Mouse (Mus musculus) olfactory bulb, adult 2 months (tissue): ENCODE measurements at regions not wholly inside any gene's neighbourhood (a gene's known extent, or its start where the extent isn't known, plus 50 kb on each side); places are given as distances from the start of the nearest gene placed in this dataset.

Source experiments
- H3K27ac ChIP-seq: fragments of 200-500 bp; 2 replicates; pipeline ENCODE4 v1.5.1; 2012; ENCODE audit warnings: low read depth, low read length; ENCODE audit not compliant: insufficient read depth
- H3K4me1 ChIP-seq: fragments of 200-500 bp; 2 replicates; pipeline ENCODE4 v1.6.1; 2012; ENCODE audit warnings: low read length; ENCODE audit not compliant: control insufficient read depth, insufficient read depth
- H3K4me3 ChIP-seq: fragments of 200-500 bp; 2 replicates; pipeline ENCODE4 v1.5.1; 2012; ENCODE audit warnings: mild to moderate bottlenecking, low read depth, low read length, moderate library complexity; ENCODE audit not compliant: insufficient read depth
- CTCF ChIP-seq: fragments of 200-500 bp; IDR thresholded peaks from 2 replicates; pipeline ENCODE4 v1.5.1; 2012; ENCODE audit warnings: low read depth, mild to moderate bottlenecking, low read length, moderate library complexity; ENCODE audit not compliant: insufficient read depth
- POLR2A ChIP-seq: fragments of 200-500 bp; IDR thresholded peaks from 2 replicates; pipeline ENCODE4 v1.6.1; 2012; ENCODE audit warnings: mild to moderate bottlenecking, low read depth, low read length, moderate library complexity; ENCODE audit not compliant: insufficient read depth
- WGBS: fragments of 180-500 bp; shearing (Covaris S2); methylation state at CpG from one replicate; pipeline ENCODE4 v1.1.7; 2018; 5-methylcytosine and 5-hydroxymethylcytosine counted together

DNA sequence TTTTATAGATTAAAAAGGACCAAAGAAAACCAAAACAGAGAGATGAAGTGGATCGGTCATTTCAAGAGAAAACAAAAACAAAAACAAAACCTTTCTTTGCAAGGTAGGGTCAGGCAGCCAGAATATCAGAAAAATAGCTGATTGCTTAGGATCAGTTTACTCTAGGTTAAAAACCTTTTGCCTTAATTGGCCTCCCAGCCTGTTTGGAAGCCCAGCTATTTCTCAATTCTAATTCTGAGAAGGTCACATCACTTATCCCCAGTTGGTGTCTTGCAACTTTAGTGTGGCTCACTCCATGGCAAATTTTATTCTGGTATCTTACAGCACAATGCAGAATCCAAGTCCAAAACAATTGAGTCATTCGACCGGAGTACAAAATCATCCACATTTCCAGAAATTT, 70.0 kb downstream of the 1190002N15Rik start:
- Histone ChIP-seq H3K4me3 (no peak overlapping the region), H3K4me1 (no peaks in the 10 kb centered on the region), H3K27ac (no peak overlapping the region)
- WGBS, result 88% methylated on average over 3 of the region's 3 CpGs
- no peak for TF ChIP-seq CTCF
- TF ChIP-seq POLR2A, result no peak

DNA sequence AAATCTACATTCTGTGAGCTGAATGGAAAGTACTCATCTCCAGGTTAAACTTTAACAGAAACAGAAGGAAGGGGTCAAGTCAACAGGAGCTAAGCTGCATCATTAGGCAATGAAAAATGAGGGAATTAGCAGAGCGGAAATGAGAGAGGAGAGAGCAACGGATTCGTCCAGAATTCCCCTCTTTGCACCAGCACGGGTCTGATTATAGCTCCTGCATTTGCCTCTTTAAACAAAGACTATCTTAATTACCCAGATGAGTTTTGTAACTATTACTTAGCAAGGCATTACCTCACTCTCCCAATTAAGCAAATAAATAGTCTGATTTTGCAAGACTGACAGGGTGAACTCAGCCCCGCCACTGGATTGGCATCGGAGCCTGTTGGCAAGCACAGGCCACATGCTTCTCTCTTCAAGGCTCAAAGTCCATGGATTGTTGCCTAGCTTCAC, 81.8 kb downstream of the 1190002N15Rik start:
- peaks cover 2% of the 10 kb centered on the region; the same call in 1 of the 2 replicates for H3K4me1 ChIP-seq
- no peak overlapping the region for H3K4me3 ChIP-seq
- TF ChIP-seq POLR2A, result no peak
- TF ChIP-seq CTCF, result no peak
- 24% methylated on average over 6 of the region's 6 CpGs for WGBS
- no peak overlapping the region for H3K27ac ChIP-seq

DNA sequence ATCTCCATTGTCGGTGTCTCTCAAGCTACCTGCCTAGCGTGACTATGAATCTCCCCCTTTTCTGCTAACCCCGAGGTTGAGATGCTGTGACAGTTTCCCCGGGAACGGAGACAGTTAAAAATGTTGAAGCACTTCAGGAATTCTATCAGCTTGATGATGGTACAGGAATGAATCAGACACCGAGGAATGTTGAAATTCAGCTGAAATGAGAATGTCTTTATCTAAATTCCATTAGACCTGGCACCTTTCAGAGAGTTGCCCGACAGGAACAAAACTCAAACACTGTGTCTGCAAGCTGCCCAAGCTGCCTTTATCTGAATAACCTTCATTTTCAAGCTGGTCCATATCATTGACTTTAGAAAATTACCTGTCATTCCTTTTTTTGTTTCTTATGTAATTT, 82.4 kb downstream of the 1190002N15Rik start:
- WGBS, result 82% methylated on average over 7 of the region's 7 CpGs
- no peak for TF ChIP-seq CTCF
- Histone ChIP-seq H3K27ac (no peak overlapping the region), H3K4me1 (peaks cover 2% of the 10 kb centered on the region; the same call in 1 of the 2 replicates), H3K4me3 (no peak overlapping the region)

DNA sequence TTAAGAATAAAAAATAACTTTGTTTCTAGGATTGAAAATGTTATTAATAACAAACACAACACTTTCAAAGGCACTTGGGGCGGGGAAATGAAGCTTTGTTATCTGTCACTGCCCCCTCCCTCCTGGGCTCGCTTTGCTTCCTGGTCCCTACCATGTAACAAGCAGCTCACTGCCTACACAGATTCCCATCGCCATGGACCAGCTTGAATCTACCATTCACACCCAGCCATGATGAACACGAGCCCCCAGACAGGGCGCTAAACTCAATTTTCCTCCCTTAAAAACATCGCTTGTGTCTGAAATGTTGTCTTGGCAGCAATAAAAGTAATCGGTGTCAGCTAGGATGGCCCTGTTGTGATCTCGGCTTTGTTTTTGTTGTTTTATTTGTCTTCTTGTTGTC, 88.0 kb downstream of the 1190002N15Rik start:
- no peaks in the 10 kb centered on the region for H3K4me1 ChIP-seq
- no peak for TF ChIP-seq POLR2A
- no peak for TF ChIP-seq CTCF
- WGBS, result 80% methylated on average over 8 of the region's 8 CpGs
- H3K27ac ChIP-seq, result no peak overlapping the region
- H3K4me3 ChIP-seq, result no peak overlapping the region

DNA sequence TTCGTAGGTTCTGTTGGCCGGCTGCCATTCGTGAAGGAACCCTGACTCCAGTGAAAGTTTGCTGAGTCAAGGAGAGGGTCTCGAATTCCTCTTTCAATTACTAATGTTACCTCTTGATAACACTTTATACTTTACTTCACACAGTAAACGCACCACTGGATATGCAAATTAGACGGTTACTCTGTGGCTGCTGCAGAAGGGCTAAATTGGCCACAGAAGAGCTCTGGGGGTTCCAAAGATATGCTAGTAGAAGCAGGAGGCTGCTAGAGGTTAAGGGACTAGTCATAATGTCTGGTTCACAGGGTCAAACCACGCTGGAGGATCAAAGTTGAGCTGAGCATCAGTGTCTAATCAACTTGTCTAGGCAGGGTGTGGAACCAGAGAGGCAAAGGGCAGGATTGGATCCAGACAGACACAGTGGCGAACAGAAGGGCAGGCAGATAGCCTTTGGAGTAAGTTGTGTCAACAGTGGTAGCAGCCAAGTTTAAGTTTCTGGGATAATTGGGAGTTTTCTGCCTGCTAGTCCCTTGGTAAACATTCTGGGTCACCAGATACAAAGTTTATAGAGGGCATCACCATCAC, 91.6 kb downstream of the 1190002N15Rik start:
- H3K4me3 ChIP-seq, result no peak overlapping the region
- WGBS, result 87% methylated on average over 8 of the region's 8 CpGs
- H3K4me1 ChIP-seq, result no peaks in the 10 kb centered on the region
- H3K27ac ChIP-seq, result no peak overlapping the region
- TF ChIP-seq POLR2A (no peak), CTCF (no peak)

DNA sequence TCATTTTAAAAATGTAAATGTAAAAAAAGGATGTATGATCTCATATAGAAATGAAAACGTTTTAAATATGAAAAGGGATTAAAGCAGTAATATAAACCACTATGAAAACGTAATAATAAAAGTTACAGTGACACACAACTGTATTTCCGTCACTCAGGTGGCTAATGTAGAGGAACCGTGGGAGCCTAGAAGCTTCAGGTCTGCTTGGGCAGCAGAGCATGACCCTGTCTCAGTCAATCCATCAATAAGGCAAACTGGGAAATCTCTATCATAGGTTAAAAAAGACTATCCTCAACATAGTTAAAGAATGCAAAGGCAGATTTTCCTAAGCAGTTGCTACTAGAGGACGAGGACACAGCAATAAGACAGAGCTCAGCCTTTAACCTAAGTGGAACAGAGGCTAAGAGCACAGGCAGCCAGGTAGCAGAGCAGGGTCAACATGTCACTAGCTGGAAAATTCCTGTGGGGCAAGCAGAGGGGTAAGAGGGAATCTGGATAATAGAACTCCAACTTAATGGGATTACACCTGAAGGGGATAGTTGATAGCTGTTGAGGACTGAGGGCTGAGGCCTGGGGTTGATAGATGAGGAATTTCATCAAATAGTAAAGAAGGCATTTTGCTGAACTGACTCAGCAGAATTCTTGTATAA, 93.6 kb downstream of the 1190002N15Rik start:
- 90% methylated on average over 5 of the region's 5 CpGs for WGBS
- H3K27ac ChIP-seq, result no peak overlapping the region
- TF ChIP-seq CTCF (no peak), POLR2A (no peak)
- no peak overlapping the region for H3K4me3 ChIP-seq
- H3K4me1 ChIP-seq, result no peaks in the 10 kb centered on the region

DNA sequence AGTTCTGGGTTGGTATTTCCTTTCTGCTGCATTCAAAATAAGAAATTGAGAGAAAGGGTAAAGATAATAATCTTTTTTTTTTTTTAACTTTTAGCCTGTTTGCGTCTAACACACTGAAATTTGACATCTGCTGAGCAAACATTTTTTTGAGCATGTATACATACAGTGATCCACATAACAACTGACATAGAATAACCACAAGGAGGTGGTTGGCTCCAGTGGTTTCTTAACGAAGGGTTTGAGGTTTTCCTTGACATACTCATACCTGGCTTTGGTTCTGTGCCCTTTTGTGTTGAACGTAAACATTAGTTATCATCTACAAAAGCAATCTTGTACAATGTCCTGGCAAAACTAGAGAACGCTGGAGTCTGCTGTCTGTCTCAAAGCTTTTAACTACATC, 96.5 kb downstream of the 1190002N15Rik start:
- TF ChIP-seq POLR2A (no peak), CTCF (no peak)
- H3K4me1 ChIP-seq, result no peaks in the 10 kb centered on the region
- 88% methylated on average over 4 of the region's 4 CpGs for WGBS
- no peak overlapping the region for H3K27ac ChIP-seq
- H3K4me3 ChIP-seq, result no peak overlapping the region

DNA sequence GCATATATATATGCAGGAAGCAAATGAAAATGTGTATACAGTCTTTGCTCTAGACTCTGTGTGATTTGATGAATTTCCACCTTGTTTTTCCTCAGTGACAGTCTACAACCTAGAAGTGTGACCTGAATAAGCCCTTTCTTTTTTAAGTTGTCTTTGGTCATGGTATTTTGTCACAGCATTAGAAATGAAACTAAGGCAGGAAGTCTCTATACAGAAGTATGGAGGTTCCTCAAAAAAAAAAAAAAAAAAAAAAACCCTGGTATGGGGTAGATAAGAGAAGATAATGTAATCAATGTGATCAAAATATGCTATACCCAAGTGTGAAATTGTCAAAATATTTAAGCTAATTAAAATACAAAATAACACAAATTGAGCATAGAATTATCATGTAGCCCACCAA, 104.4 kb downstream of the 1190002N15Rik start:
- H3K27ac ChIP-seq, result no peak overlapping the region
- no peak for TF ChIP-seq CTCF
- TF ChIP-seq POLR2A, result no peak
- no peaks in the 10 kb centered on the region for H3K4me1 ChIP-seq
- no peak overlapping the region for H3K4me3 ChIP-seq

DNA sequence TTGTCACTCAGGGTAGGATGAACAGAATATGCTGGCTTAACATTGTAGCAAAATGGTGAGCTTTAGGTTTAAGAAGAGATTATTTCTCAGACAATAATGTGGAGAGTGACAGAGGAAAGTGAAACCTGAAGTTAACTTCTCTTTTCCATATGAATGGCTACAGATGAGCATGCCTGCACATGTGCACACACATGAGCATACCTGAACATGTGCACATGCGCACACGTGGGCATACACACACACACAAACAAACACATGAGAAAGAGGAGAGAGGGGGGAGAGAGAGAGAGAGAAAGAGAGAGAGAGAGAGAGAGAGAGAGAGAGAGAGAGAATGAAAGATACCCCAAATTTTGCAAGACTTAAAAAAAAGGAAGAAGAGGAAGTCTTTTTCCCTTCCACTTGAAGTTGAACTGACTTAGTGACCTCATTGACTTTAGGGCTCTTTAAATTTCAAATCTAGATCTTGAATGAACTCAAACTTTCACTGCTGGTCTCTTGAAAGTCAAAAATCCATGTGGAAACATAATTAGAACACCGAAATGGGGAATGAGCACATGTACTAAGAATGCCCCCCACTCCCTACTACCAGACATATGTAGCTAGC, 105.6 kb downstream of the 1190002N15Rik start:
- Histone ChIP-seq H3K4me3 (no peak overlapping the region), H3K27ac (no peak overlapping the region), H3K4me1 (no peaks in the 10 kb centered on the region)
- 99% methylated on average over 3 of the region's 3 CpGs for WGBS
- TF ChIP-seq CTCF (no peak), POLR2A (no peak)

DNA sequence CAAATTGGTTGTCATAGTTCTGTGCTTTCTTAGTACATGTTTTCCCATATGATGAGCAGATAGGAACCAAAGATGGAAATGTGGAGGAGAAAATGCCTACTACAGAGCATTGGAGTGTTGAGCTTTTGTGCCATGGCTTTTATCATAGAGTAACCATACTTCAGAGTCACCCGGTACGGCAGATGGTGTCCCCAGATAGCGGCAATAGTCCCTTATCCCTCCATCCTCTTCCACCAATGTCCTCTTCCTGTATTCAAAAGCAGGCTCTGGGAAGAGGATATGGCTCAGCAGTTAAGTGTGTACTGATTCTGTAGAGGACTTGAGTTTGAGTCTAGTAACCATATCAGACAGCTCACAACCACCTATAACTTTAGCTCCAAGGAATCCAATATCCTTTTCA, 106.3 kb downstream of the 1190002N15Rik start:
- no peaks in the 10 kb centered on the region for H3K4me1 ChIP-seq
- H3K27ac ChIP-seq, result no peak overlapping the region
- H3K4me3 ChIP-seq, result no peak overlapping the region
- 91% methylated on average over 3 of the region's 3 CpGs for WGBS
- TF ChIP-seq POLR2A (no peak), CTCF (no peak)
